22 mouse cellular contexts compared by ENCODE assay signal in genomic region chr19:58733216-58733615, GRCm38 (mm10). TPM values are rescaled to one million over a fixed set of nuclear protein-coding genes. Genes with fewer than 3 reads are reported as not detected.
DNase-seq lines count a peak whose midpoint lies in the region; ATAC-seq lines count a peak whose summit lies in the region.
"Had no signal": no experiment of that assay in that cellular context is flagged by ENCODE, and none has a peak within 500 bp of the region (broad histone marks: within the 10 kb centered on the region; RNA-seq: fewer than 3 reads in every experiment).

No protein-coding gene starts in this region.

- peaks cover 7% of the 10 kb centered on the region for H3K4me1 ChIP-seq in intestine, embryonic 16.5 days (ENCODE audit: control insufficient read depth, insufficient read depth, low read length)
- peaks cover 3% of the 10 kb centered on the region for H3K4me1 ChIP-seq in intestine, embryonic 15.5 days (replicated peaks)
- H3K4me1 ChIP-seq: forebrain, embryonic 12.5 days; heart, embryonic 13.5 days had no signal

- H3K27me3 ChIP-seq in intestine, embryonic 16.5 days (replicated peaks; ENCODE audit: control insufficient read depth, insufficient read depth, low read length) = no peaks in the 10 kb centered on the region
- H3K27me3 ChIP-seq in intestine, embryonic 15.5 days (replicated peaks) = no peaks in the 10 kb centered on the region
- H3K27me3 ChIP-seq: CH12.LX; embryonic facial prominence, embryonic 13.5 days; forebrain, embryonic 12.5 days had no signal

- no peak overlapping the region for H3K9ac ChIP-seq in intestine, embryonic 16.5 days (ENCODE audit: low read depth, low read length)
- no peak overlapping the region for H3K9ac ChIP-seq in intestine, embryonic 15.5 days
- H3K9ac ChIP-seq: embryonic facial prominence, embryonic 13.5 days; forebrain, embryonic 12.5 days; heart, embryonic 13.5 days had no signal

- ATAC-seq in intestine, embryonic 16.5 days = peak; percentile 34
- no peak for ATAC-seq in intestine, embryonic 15.5 days
- ATAC-seq: activated CD4-positive, CD25-positive, alpha-beta regulatory T cell, adult 4 months; forebrain, embryonic 16.5 days; Patski had no signal

- DNase-seq in kidney, adult 8-10 months = peak; percentile 59 to 65
- DNase-seq in kidney, postnatal 10 days = no peak
- DNase-seq in kidney, postnatal 14 days = peak; percentile 12
- peak; percentile 42 to 56 for DNase-seq in kidney, postnatal 36 days
- DNase-seq: adrenal gland, postnatal 14 days; cerebellum, adult 11-12 months; cerebellum, adult 9-10 months; cerebellum, postnatal 25 days; gastrocnemius, postnatal 14 days; heart, postnatal 36 days had no signal

- H3K4me3 ChIP-seq in intestine, embryonic 16.5 days (ENCODE audit: low read length) = no peak overlapping the region
- H3K4me3 ChIP-seq in intestine, embryonic 15.5 days (replicated peaks) = no peak overlapping the region
- H3K4me3 ChIP-seq: embryonic facial prominence, embryonic 13.5 days; forebrain, embryonic 12.5 days; heart, embryonic 13.5 days had no signal

- no peak overlapping the region for H3K27ac ChIP-seq in intestine, embryonic 16.5 days (ENCODE audit: low read length)
- H3K27ac ChIP-seq in intestine, embryonic 15.5 days = no peak overlapping the region
- H3K27ac ChIP-seq: embryonic facial prominence, embryonic 13.5 days; forebrain, embryonic 12.5 days; heart, embryonic 13.5 days had no signal

- H3K4me2 ChIP-seq in intestine, embryonic 16.5 days (ENCODE audit: low read depth, low read length) = no peak overlapping the region
- H3K4me2 ChIP-seq in intestine, embryonic 15.5 days (replicated peaks) = no peak overlapping the region
- H3K4me2 ChIP-seq: embryonic facial prominence, embryonic 13.5 days; forebrain, embryonic 12.5 days; heart, embryonic 13.5 days had no signal

- 83% methylated on average over 6 of the region's 6 CpGs for WGBS in intestine, embryonic 16.5 days
- WGBS in intestine, embryonic 15.5 days = 84% methylated on average over 6 of the region's 6 CpGs

- no peaks in the 10 kb centered on the region for H3K9me3 ChIP-seq in intestine, embryonic 16.5 days (ENCODE audit: control insufficient read depth, low read length)
- H3K9me3 ChIP-seq in intestine, embryonic 15.5 days = no peaks in the 10 kb centered on the region
- H3K9me3 ChIP-seq: embryonic facial prominence, embryonic 13.5 days; forebrain, embryonic 12.5 days; heart, embryonic 13.5 days had no signal

- H3K36me3 ChIP-seq in intestine, embryonic 16.5 days (ENCODE audit: control insufficient read depth, insufficient read depth, low read length) = no peaks in the 10 kb centered on the region
- no peaks in the 10 kb centered on the region for H3K36me3 ChIP-seq in intestine, embryonic 15.5 days
- H3K36me3 ChIP-seq: embryonic facial prominence, embryonic 13.5 days; forebrain, embryonic 12.5 days; heart, embryonic 13.5 days had no signal

RNA-seq across cellular contexts. Expression of gene Pnliprp1, which starts 4.5 kb away (rescaled TPM):
- 2,358 and 2,787 TPM in 2 replicates for polyA plus RNA-seq in intestine, embryonic 16.5 days (2015; fragmentation: Nextera tagmentation; extraction: Ambion mirVana)
- polyA plus RNA-seq in intestine, embryonic 15.5 days (2015; fragmentation: Nextera tagmentation; extraction: Ambion mirVana) = 1,391 and 3,102 TPM in 2 replicates
- polyA plus RNA-seq: activated CD4-positive, CD25-positive, alpha-beta regulatory T cell, adult 4 months; cortical plate, adult 2 months; embryonic facial prominence, embryonic 13.5 days; forebrain, embryonic 12.5 days; hindbrain, embryonic 11.5 days; Patski had no signal

RNA-seq across cellular contexts. Expression of gene Pnliprp2, which starts 26.3 kb away (rescaled TPM):
- 13.6 and 25.5 TPM in 2 replicates for polyA plus RNA-seq in intestine, embryonic 16.5 days (2015; fragmentation: Nextera tagmentation; extraction: Ambion mirVana)
- polyA plus RNA-seq in intestine, embryonic 15.5 days (2015; fragmentation: Nextera tagmentation; extraction: Ambion mirVana) = 5.4 and 15.2 TPM in 2 replicates
- polyA plus RNA-seq: activated CD4-positive, CD25-positive, alpha-beta regulatory T cell, adult 4 months; embryonic facial prominence, embryonic 13.5 days; forebrain, embryonic 12.5 days; heart, postnatal 0 days; Patski had no signal
